In the genomic region with DNA sequence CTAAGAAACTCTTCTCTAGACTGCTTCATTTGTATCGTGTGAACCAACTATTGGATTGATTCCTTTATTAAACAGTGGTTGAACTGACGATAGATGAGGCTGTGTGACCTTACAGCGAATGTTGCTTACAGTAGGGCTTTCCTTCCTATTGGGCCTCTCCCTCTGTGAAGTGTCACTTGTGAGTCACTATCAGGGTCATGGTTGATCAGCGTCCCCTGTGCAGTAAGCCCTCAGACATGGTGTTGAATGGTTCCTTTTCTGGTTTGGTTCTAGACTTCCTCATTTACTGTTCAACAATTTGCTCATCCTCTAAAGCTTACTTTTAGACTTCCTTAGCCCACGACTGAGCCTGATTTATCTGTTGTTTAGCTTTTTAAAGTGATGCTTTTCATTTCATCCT, we compare ENCODE assay signal across 11 mouse cellular contexts. TPM values are rescaled to one million over a fixed set of nuclear protein-coding genes. Genes with fewer than 3 reads are reported as not detected.
DNase-seq lines count a peak whose midpoint lies in the region; ATAC-seq lines count a peak whose summit lies in the region.
"Had no signal": no experiment of that assay in that cellular context is flagged by ENCODE, and none has a peak within 500 bp of the region (broad histone marks: within the 10 kb centered on the region; RNA-seq: fewer than 3 reads in every experiment).

No protein-coding gene starts in this region.

- no peaks in the 10 kb centered on the region for H3K27me3 ChIP-seq in heart, embryonic 11.5 days (ENCODE audit: control insufficient read depth, insufficient read depth, low read length)
- H3K27me3 ChIP-seq in kidney, embryonic 16.5 days (ENCODE audit: insufficient read depth, low read length) = no peaks in the 10 kb centered on the region

- no peak for ATAC-seq in heart, embryonic 11.5 days (replicated peaks; ENCODE audit: insufficient number of reproducible peaks, low FRiP score, low TSS enrichment)
- ATAC-seq in common myeloid progenitor, adult 5-6 weeks (replicated peaks; ENCODE audit: low read depth, poor library complexity, severe bottlenecking) = peak; percentile 94
- peak; percentile 99 for ATAC-seq in monocyte, adult 5-6 weeks (replicated peaks; ENCODE audit: insufficient number of reproducible peaks, low FRiP score, low TSS enrichment, poor library complexity, severe bottlenecking)
- ATAC-seq in kidney, embryonic 16.5 days (ENCODE audit: low FRiP score, low TSS enrichment) = no peak

- peak; percentile 92 for DNase-seq in heart, adult 11 months
- DNase-seq in B cell, adult 2 months = peak; percentile 71 to 79
- no peak for DNase-seq in heart, postnatal 4 days
- no peak for DNase-seq in right cerebral cortex, postnatal 36 days (ENCODE audit: low spot score in 2 of 2)
- DNase-seq: embryo, embryonic 11 days; right cerebral cortex, adult 18-20 months had no signal

- H3K4me2 ChIP-seq in heart, embryonic 11.5 days = no peak overlapping the region
- no peak overlapping the region for H3K4me2 ChIP-seq in kidney, embryonic 16.5 days (replicated peaks; ENCODE audit: low read depth, low read length)

- H3K9ac ChIP-seq in heart, embryonic 11.5 days (ENCODE audit: low read depth, low read length) = no peak overlapping the region
- no peak overlapping the region for H3K9ac ChIP-seq in kidney, embryonic 16.5 days (replicated peaks; ENCODE audit: low read length)

- H3K36me3 ChIP-seq in heart, embryonic 11.5 days (ENCODE audit: control insufficient read depth, insufficient read depth, low read length) = no peaks in the 10 kb centered on the region
- no peaks in the 10 kb centered on the region for H3K36me3 ChIP-seq in kidney, embryonic 16.5 days (ENCODE audit: insufficient read depth, low read length)

- no peak overlapping the region for H3K4me3 ChIP-seq in heart, embryonic 11.5 days (ENCODE audit: low read depth, low read length)
- no peak overlapping the region for H3K4me3 ChIP-seq in kidney, embryonic 16.5 days (ENCODE audit: low read length)

- no peak overlapping the region for H3K27ac ChIP-seq in heart, embryonic 11.5 days (ENCODE audit: low read depth, low read length)
- H3K27ac ChIP-seq in kidney, embryonic 16.5 days (ENCODE audit: low read length) = no peak overlapping the region
- H3K27ac ChIP-seq: stomach, postnatal 0 days had no signal

- peaks cover 47% of the 10 kb centered on the region for H3K4me1 ChIP-seq in heart, embryonic 11.5 days (ENCODE audit: control insufficient read depth, insufficient read depth, low read length)
- peaks cover 22% of the 10 kb centered on the region; the same call in 1 of the 2 replicates for H3K4me1 ChIP-seq in kidney, embryonic 16.5 days (ENCODE audit: insufficient read depth, low read length)

- H3K9me3 ChIP-seq in heart, embryonic 11.5 days (replicated peaks; ENCODE audit: control insufficient read depth, low read length) = no peaks in the 10 kb centered on the region
- no peaks in the 10 kb centered on the region for H3K9me3 ChIP-seq in kidney, embryonic 16.5 days (ENCODE audit: low read length)

- 59% methylated on average over 5 of the region's 5 CpGs for WGBS in heart, embryonic 11.5 days (ENCODE audit: insufficient replicate concordance)
- WGBS in kidney, embryonic 16.5 days = 60% methylated on average over 5 of the region's 5 CpGs

RNA-seq across cellular contexts. Expression of gene Epb41l2, which starts 7.1 kb away (rescaled TPM):
- 51.5 and 54.2 TPM in 2 replicates for polyA plus RNA-seq in heart, embryonic 11.5 days (2014; fragmentation: Nextera tagmentation; extraction: Ambion mirVana)
- 27.3 and 35.8 TPM in 2 replicates for total RNA-seq in common myeloid progenitor, adult 5-6 weeks (2017)
- total RNA-seq in monocyte, adult 5-6 weeks (2017) = 77.6 to 105 TPM (median 100 TPM) in 3 replicates
- total RNA-seq in heart, postnatal 4 days (2021) = 10 to 100 TPM; 90.5 to 91.5 TPM
- 74.9 and 75.6 TPM in 2 replicates for polyA plus RNA-seq in kidney, embryonic 16.5 days (2015; fragmentation: Nextera tagmentation; extraction: Ambion mirVana)

RNA-seq across cellular contexts. Expression of gene Akap7, which starts 59.0 kb away (rescaled TPM):
- 28.5 and 31.7 TPM in 2 replicates for polyA plus RNA-seq in heart, embryonic 11.5 days (2014; fragmentation: Nextera tagmentation; extraction: Ambion mirVana)
- total RNA-seq in common myeloid progenitor, adult 5-6 weeks (2017) = 24.2 and 32.4 TPM in 2 replicates
- total RNA-seq in monocyte, adult 5-6 weeks (2017) = 17.4 to 28.8 TPM (median 22.7 TPM) in 3 replicates
- 10 to 100 TPM; 48.1 to 52.5 TPM for total RNA-seq in heart, postnatal 4 days (2021)
- polyA plus RNA-seq in kidney, embryonic 16.5 days (2015; fragmentation: Nextera tagmentation; extraction: Ambion mirVana) = 12.6 and 18.9 TPM in 2 replicates

Comparison
In these comparisons a context has a peak if more than half of its experiments do, and no peak if none do; other contexts are left out.
1. DNase-seq: peak in heart, adult 11 months (single experiment) and B cell, adult 2 months (2 of 2); none in heart, postnatal 4 days (single experiment) and right cerebral cortex, postnatal 36 days (0 of 2).
2. ATAC-seq: peak in common myeloid progenitor, adult 5-6 weeks (single experiment) and monocyte, adult 5-6 weeks (single experiment); none in heart, embryonic 11.5 days (single experiment) and kidney, embryonic 16.5 days (single experiment).